Mouse (Mus musculus): ENCODE results near the gene Furin. TPM values are rescaled to one million over a fixed set of nuclear protein-coding genes. Genes with fewer than 3 reads are reported as not detected.

Gene Furin
- total RNA-seq, 2 experiments from 2014 or later = 39.4 to 40.6 TPM

DNA sequence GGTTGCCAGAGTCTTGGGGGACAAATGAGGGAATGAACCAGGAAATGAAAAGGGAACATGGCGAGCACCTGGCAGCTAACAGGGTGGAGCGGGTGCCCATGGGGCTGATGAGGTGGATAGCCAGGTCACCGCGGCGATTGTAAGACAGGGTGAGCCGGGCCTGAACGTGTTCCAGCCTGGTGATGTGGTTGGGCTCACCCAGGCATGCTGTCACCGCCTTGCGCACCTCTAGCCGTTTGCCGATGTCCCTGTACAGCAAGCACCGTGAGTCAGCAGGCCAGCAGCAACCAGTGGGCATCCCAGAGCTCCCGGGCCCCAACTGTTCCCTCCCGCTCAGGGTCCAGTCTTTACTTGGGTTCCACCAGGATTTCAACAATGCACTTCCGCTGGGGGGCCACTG is 13.1 kb downstream of the Furin start:
- DNase-seq (ENCODE audit: low spot score in 2 of 2) = no peak
- no peak overlapping the region for H3K4me3 ChIP-seq
- no peak for TF ChIP-seq CTCF (conservative IDR thresholded peaks at IDR 0.05)
- no peak overlapping the region for H3K27ac ChIP-seq

- no peak for DNase-seq (ENCODE audit: low spot score in 2 of 2)
- no peak for TF ChIP-seq CTCF (conservative IDR thresholded peaks at IDR 0.05)
- H3K4me3 ChIP-seq = peak within 1 kb of the TSS; percentile 38
- H3K27ac ChIP-seq = peak within 1 kb of the TSS; percentile 81
Observed at GRCm38 (mm10) chr7:80387633-80388543, 17.3 kb downstream of the Furin start, which contains the start of gene Fes. Gene Fes (minus strand): TSS chr7:80387946.

- TF ChIP-seq CTCF (conservative IDR thresholded peaks at IDR 0.05) = no peak
- DNase-seq (ENCODE audit: low spot score in 2 of 2) = no peak
- peak overlapping the region; percentile 38 for H3K4me3 ChIP-seq
- H3K27ac ChIP-seq = peak overlapping the region; percentile 81
Observed at GRCm38 (mm10) chr7:80387033-80387632, 18.1 kb downstream of the Furin start.

DNA sequence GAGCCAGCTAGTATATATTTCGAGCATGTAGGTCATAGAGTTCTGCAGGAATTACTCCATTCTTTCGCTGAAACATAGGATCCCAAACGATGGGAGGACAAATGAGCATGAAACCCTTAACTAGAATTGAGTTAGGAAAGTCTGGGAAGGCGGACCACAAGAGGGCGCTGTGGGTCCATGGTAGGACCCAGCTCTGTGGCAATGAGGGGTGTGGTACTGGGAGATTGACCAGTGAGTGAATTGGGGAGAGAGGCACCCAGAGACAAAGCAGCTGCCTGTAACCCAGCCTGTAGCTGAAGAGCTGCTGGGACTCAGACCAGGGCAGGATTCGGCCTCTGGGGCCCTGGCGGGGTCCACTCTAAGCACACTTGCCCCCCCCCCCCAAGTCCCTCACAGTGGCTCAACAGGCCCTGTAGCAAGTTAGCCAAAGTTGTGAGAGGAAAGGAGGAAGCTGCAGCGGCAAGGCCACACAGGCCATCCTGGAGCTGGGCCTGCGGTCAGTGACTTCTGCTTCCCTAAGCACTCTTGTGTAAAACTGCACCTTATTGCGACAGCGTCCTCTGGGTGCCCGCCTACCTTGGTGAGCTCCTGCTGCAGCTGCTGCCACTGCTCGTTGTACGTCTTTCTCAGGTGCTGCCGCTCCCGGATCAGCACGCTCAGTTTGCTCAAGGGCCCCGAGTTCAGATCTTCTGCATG is 18.9 kb downstream of the Furin start:
- Histone ChIP-seq H3K4me3 (no peak overlapping the region; the same call in 1 of the 2 replicates), H3K27ac (peak overlapping the region; percentile 81; the same call in 1 of the 2 replicates)
- peak; percentile 81 to 91 for DNase-seq (ENCODE audit: low spot score in 2 of 2)
- peak; percentile 97 for TF ChIP-seq CTCF (conservative IDR thresholded peaks at IDR 0.05)

DNA sequence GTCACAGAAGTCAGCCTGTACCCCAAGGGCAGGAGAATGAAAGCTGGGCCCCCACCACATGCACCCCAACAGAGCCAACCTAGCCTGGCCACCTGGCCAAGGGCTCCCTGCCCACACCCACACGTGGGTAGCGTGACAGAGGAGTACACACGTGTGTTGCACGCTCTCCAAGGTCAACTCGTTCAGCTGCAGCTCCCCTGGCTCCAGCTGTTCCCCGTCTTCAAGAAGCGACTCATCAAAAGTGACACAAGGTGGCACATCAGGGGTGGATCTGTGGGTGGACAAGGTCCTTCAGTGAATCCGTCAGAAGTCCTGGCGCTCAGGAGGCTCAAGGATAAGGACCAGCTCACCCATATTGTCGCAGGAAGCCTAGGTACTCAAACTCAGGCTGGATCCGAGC is 22.3 kb downstream of the Furin start:
- DNase-seq (ENCODE audit: low spot score in 2 of 2) = no peak
- H3K27ac ChIP-seq = no peak overlapping the region
- H3K4me3 ChIP-seq = no peak overlapping the region
- no peak for TF ChIP-seq CTCF (conservative IDR thresholded peaks at IDR 0.05)

- DNase-seq (ENCODE audit: low spot score in 2 of 2) = no peak
- Histone ChIP-seq H3K4me3 (no peak overlapping the region), H3K27ac (no peak overlapping the region)
- TF ChIP-seq CTCF (conservative IDR thresholded peaks at IDR 0.05) = peak; percentile 70
Observed at GRCm38 (mm10) chr7:80379531-80379930, 25.7 kb downstream of the Furin start.

DNA sequence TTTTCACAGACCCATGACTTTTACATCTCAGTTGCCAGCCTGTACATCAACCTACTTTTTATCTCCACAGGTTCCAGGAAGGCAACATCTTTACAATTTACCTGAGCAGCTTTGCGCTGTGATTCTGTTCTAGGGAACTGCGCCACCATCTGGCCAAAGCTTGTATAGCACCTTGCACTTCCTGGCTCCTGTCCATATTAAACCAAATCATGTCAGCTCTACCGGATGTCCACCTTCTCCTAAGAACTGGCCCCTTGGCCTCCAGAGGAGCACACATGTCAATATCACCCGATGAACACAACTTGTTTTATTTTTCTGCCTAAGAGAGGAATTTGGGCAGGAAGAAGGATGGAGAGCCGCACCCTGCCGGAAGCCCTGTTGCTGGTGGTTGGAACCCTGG is 27.8 kb downstream of the Furin start:
- peak in 1 of 2 experiments; percentile 70 for DNase-seq (ENCODE audit: low spot score in 2 of 2)
- Histone ChIP-seq H3K4me3 (no peak overlapping the region), H3K27ac (no peak overlapping the region)
- TF ChIP-seq CTCF (conservative IDR thresholded peaks at IDR 0.05) = peak; percentile 94

DNA sequence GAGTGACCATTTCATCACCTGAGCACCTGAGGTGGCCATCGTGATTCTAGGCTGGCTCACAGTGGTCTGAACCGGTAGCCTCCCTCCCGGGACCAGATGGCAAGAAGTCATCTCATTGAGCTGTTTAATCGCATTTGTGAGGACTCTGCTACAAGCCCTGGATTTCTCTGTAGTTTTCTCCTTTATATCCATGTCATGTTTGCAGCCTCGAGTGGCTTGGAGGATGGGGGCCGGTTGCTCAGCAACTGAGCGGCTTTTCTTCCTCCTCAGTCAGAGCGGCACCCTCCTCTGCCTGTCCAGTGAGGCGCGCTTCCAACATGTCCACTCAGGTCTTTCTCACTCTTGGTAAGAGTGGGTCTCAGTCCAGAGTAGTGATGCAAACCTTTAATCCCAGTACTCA is 29.0 kb downstream of the Furin start:
- TF ChIP-seq CTCF (conservative IDR thresholded peaks at IDR 0.05) = no peak
- Histone ChIP-seq H3K4me3 (no peak overlapping the region), H3K27ac (no peak overlapping the region)
- no peak for DNase-seq (ENCODE audit: low spot score in 2 of 2)

GRCm38 (mm10) chr7:80375376-80376039 is 29.7 kb downstream of the Furin start:
- Histone ChIP-seq H3K4me3 (no peak overlapping the region), H3K27ac (no peak overlapping the region)
- DNase-seq (ENCODE audit: low spot score in 2 of 2) = no peak
- no peak for TF ChIP-seq CTCF (conservative IDR thresholded peaks at IDR 0.05)

DNA sequence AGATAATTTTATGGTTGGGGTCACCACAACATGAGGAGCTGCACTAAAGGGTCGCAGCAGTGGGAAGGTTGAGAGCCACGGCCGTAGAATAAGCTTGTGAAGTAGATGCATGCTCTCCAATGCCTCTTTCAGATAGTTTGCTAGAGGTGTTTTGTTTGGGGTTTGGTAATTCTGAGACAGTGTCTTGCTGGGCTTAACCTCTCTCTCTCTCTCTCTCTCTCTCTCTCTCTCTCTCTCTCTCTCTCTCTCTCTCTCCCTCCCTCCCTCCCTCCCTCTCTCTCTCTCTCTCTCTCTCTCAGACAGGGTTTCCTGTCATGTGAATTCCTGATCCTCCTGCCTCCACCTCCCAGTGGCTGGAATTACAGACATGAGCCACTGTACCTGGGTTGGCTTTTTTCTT is 30.5 kb downstream of the Furin start:
- no peak overlapping the region for H3K4me3 ChIP-seq
- no peak for DNase-seq (ENCODE audit: low spot score in 2 of 2)
- no peak for TF ChIP-seq CTCF (conservative IDR thresholded peaks at IDR 0.05)
- no peak overlapping the region for H3K27ac ChIP-seq

DNA sequence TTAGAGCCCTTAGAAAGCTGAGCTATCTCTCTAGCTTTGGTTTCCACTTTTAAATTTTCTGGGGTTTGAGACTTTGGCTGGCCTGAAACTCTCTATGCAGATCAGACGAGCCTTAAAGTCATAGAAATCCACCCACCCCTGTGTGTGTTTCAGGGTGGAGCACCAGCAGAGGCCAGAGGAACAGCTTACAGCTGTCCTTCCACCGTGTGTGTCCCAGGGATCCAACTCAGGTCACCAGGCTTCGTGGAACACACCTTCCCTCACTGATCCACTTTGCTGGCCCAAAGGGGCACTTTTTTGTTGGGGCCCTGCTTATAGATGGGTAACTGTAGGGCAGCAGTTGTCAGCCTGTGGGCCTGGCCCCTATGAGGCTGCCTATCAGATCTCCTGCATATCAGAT is 31.0 kb downstream of the Furin start:
- TF ChIP-seq CTCF (conservative IDR thresholded peaks at IDR 0.05) = no peak
- Histone ChIP-seq H3K27ac (no peak overlapping the region), H3K4me3 (no peak overlapping the region)
- DNase-seq (ENCODE audit: low spot score in 2 of 2) = no peak

- Histone ChIP-seq H3K27ac (no peak overlapping the region), H3K4me3 (no peak overlapping the region)
- no peak for DNase-seq (ENCODE audit: low spot score in 2 of 2)
- no peak for TF ChIP-seq CTCF (conservative IDR thresholded peaks at IDR 0.05)
Observed at GRCm38 (mm10) chr7:80373850-80374249, 31.4 kb downstream of the Furin start.

All from layer of hippocampus, adult 2 months (tissue).